Mouse (Mus musculus): ENCODE measurements around the gene Zfp746. TPM values are rescaled to one million over a fixed set of nuclear protein-coding genes. Genes with fewer than 3 reads are reported as not detected.

Zfp746 gene
- polyA plus RNA-seq, 2 experiments, result 26.1 to 34.8 TPM

- Histone ChIP-seq H3K27me3 (ENCODE audit: control insufficient read depth, insufficient read depth, low read length) (no peaks in the 10 kb centered on the region), H3K27ac (replicated peaks; ENCODE audit: low read depth, low read length) (no peak overlapping the region), H3K4me3 (replicated peaks; ENCODE audit: low read length) (no peak overlapping the region), H3K9ac (ENCODE audit: low read depth, low read length, severe bottlenecking) (no peak overlapping the region), H3K4me1 (ENCODE audit: control insufficient read depth, insufficient read depth, low read length) (no peaks in the 10 kb centered on the region), H3K4me2 (replicated peaks; ENCODE audit: low read depth, low read length, severe bottlenecking) (no peak overlapping the region), H3K9me3 (ENCODE audit: control insufficient read depth, low read length) (no peaks in the 10 kb centered on the region), H3K36me3 (ENCODE audit: control insufficient read depth, insufficient read depth, low read length) (peaks cover 93% of the 10 kb centered on the region)
- DNase-seq (ENCODE audit: low spot score) (no peak), ATAC-seq (ENCODE audit: low FRiP score, low read depth) (no peak)
- no peak for TF ChIP-seq POLR2A (IDR thresholded peaks at IDR 0.05; ENCODE audit: borderline replicate concordance, extremely low read depth, insufficient read depth, insufficient read length)
These were observed 53.7 kb downstream of the Zfp746 start for GRCm38 (mm10) chr6:48032661-48033060.

GRCm38 (mm10) chr6:48025905-48026660 is 60.3 kb downstream of the Zfp746 start:
- Histone ChIP-seq H3K27me3 (ENCODE audit: control insufficient read depth, insufficient read depth, low read length) (no peaks in the 10 kb centered on the region), H3K9me3 (ENCODE audit: control insufficient read depth, low read length) (peaks cover 27% of the 10 kb centered on the region), H3K9ac (ENCODE audit: low read depth, low read length, severe bottlenecking) (no peak overlapping the region), H3K4me1 (ENCODE audit: control insufficient read depth, insufficient read depth, low read length) (no peaks in the 10 kb centered on the region), H3K36me3 (ENCODE audit: control insufficient read depth, insufficient read depth, low read length) (peaks cover 84% of the 10 kb centered on the region), H3K27ac (replicated peaks; ENCODE audit: low read depth, low read length) (no peak overlapping the region), H3K4me3 (replicated peaks; ENCODE audit: low read length) (no peak overlapping the region), H3K4me2 (replicated peaks; ENCODE audit: low read depth, low read length, severe bottlenecking) (no peak overlapping the region)
- no peak for ATAC-seq (ENCODE audit: low FRiP score, low read depth)
- DNase-seq (ENCODE audit: low spot score), result no peak
- no peak for TF ChIP-seq POLR2A (IDR thresholded peaks at IDR 0.05; ENCODE audit: borderline replicate concordance, extremely low read depth, insufficient read depth, insufficient read length)
- WGBS, result 84% methylated on average over 10 of the region's 10 CpGs

GRCm38 (mm10) chr6:48024994-48025345 is 61.4 kb downstream of the Zfp746 start:
- Histone ChIP-seq H3K27ac (replicated peaks; ENCODE audit: low read depth, low read length) (no peak overlapping the region), H3K4me2 (replicated peaks; ENCODE audit: low read depth, low read length, severe bottlenecking) (no peak overlapping the region), H3K9me3 (ENCODE audit: control insufficient read depth, low read length) (peaks cover 27% of the 10 kb centered on the region), H3K4me1 (ENCODE audit: control insufficient read depth, insufficient read depth, low read length) (no peaks in the 10 kb centered on the region), H3K4me3 (replicated peaks; ENCODE audit: low read length) (no peak overlapping the region), H3K27me3 (ENCODE audit: control insufficient read depth, insufficient read depth, low read length) (no peaks in the 10 kb centered on the region), H3K36me3 (ENCODE audit: control insufficient read depth, insufficient read depth, low read length) (peaks cover 78% of the 10 kb centered on the region), H3K9ac (ENCODE audit: low read depth, low read length, severe bottlenecking) (no peak overlapping the region)
- DNase-seq (ENCODE audit: low spot score) (no peak), ATAC-seq (ENCODE audit: low FRiP score, low read depth) (no peak)
- WGBS, result 84% methylated on average over 21 of the region's 21 CpGs
- TF ChIP-seq POLR2A (IDR thresholded peaks at IDR 0.05; ENCODE audit: borderline replicate concordance, extremely low read depth, insufficient read depth, insufficient read length), result no peak

GRCm38 (mm10) chr6:48024330-48024993 is 61.9 kb downstream of the Zfp746 start:
- Histone ChIP-seq H3K4me1 (ENCODE audit: control insufficient read depth, insufficient read depth, low read length) (no peaks in the 10 kb centered on the region), H3K36me3 (ENCODE audit: control insufficient read depth, insufficient read depth, low read length) (peaks cover 75% of the 10 kb centered on the region), H3K27ac (replicated peaks; ENCODE audit: low read depth, low read length) (no peak overlapping the region), H3K4me3 (replicated peaks; ENCODE audit: low read length) (no peak overlapping the region), H3K4me2 (replicated peaks; ENCODE audit: low read depth, low read length, severe bottlenecking) (no peak overlapping the region), H3K27me3 (ENCODE audit: control insufficient read depth, insufficient read depth, low read length) (no peaks in the 10 kb centered on the region), H3K9me3 (ENCODE audit: control insufficient read depth, low read length) (peaks cover 27% of the 10 kb centered on the region), H3K9ac (ENCODE audit: low read depth, low read length, severe bottlenecking) (no peak overlapping the region)
- 83% methylated on average over 43 of the region's 43 CpGs for WGBS
- TF ChIP-seq POLR2A (IDR thresholded peaks at IDR 0.05; ENCODE audit: borderline replicate concordance, extremely low read depth, insufficient read depth, insufficient read length), result no peak
- DNase-seq (ENCODE audit: low spot score) (no peak), ATAC-seq (ENCODE audit: low FRiP score, low read depth) (no peak)

- no peak overlapping the region for H3K4me3 ChIP-seq (replicated peaks; ENCODE audit: low read length)
- WGBS, result 87% methylated on average over 2 of the region's 2 CpGs
- no peak overlapping the region for H3K27ac ChIP-seq (replicated peaks; ENCODE audit: low read depth, low read length)
- ATAC-seq (ENCODE audit: low FRiP score, low read depth), result no peak
- no peaks in the 10 kb centered on the region for H3K4me1 ChIP-seq (ENCODE audit: control insufficient read depth, insufficient read depth, low read length)
- peaks cover 64% of the 10 kb centered on the region for H3K36me3 ChIP-seq (ENCODE audit: control insufficient read depth, insufficient read depth, low read length)
- no peak overlapping the region for H3K9ac ChIP-seq (ENCODE audit: low read depth, low read length, severe bottlenecking)
- peaks cover 27% of the 10 kb centered on the region for H3K9me3 ChIP-seq (ENCODE audit: control insufficient read depth, low read length)
- no peak for DNase-seq (ENCODE audit: low spot score)
- H3K27me3 ChIP-seq (ENCODE audit: control insufficient read depth, insufficient read depth, low read length), result no peaks in the 10 kb centered on the region
- no peak overlapping the region for H3K4me2 ChIP-seq (replicated peaks; ENCODE audit: low read depth, low read length, severe bottlenecking)
- TF ChIP-seq POLR2A (IDR thresholded peaks at IDR 0.05; ENCODE audit: borderline replicate concordance, extremely low read depth, insufficient read depth, insufficient read length), result no peak
These were observed 63.7 kb downstream of the Zfp746 start for GRCm38 (mm10) chr6:48022672-48023071.
